Mouse (Mus musculus) cortical plate, adult 2 months (tissue): ENCODE measurements at regions not wholly inside any gene's neighbourhood (a gene's known extent, or its start where the extent isn't known, plus 50 kb on each side); places are given as distances from the start of the nearest gene placed in this dataset.

Experiments
- CTCF ChIP-seq: fragments of 200-500 bp; IDR thresholded peaks from 2 replicates; pipeline ENCODE4 v1.5.1; 2011; ENCODE audit warnings: mild to moderate bottlenecking, control low read depth, low read length; ENCODE audit not compliant: insufficient read depth; ENCODE audit errors: extremely low read depth
- POLR2A ChIP-seq: fragments of 200-500 bp; IDR thresholded peaks from 2 replicates; pipeline ENCODE4 v1.6.1; 2011; ENCODE audit warnings: mild to moderate bottlenecking, low read length, control low read depth; ENCODE audit not compliant: insufficient read depth; ENCODE audit errors: extremely low read depth

DNA sequence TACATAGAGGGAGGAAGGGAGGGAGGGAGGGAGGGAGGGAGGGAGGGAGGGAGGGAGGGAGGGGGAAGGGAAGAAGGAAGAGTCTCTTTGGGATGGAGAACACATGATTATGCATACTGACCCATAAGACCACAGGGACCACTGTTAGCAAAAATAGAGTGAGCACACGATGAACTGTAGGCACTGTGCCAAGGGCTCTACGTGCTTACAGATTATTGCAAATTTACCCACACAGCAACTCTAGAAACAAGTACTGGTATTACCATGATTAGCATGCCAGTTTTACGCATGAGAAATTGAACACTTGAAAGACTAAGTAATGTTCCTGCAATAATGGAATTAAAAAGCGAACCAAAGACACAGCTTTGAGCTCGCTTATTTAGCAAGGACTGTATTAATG lies 117.7 kb upstream of the Slc44a1 start:
- TF ChIP-seq CTCF (no peak), POLR2A (no peak)
